In the genomic region with DNA sequence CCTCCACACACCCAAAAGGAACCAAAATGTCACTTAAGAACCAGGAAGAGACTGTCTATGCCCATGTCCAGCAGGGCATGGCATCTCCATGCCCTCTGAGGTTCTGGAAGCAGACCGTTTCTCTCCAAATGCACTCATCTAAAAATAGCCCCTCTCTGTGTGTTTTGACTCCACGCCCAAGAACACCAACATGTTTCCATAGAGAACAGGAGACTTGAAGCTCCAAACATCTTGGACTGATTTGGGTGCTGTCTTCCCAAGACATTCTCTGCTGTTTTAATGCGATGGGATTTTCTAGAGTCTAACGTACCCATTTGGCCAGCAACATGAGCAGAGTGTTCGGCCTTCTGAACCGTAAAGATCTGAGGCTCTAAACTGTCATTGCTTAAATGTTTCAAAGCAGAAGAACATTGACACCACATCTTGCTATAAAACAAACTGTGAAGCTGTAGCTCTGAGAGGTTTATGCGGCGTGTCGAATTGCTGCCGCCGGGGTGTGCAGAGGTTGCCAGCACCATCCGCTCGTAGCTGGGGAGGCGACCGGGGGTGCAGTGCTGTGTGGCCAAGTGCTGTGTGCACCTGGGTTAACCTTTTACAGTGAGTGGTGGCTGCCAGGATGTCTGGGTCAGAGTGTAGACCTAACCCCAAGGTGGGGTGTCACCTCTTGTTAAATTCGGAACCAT, we compare ENCODE assay signal across 17 mouse cellular contexts.
DNase-seq lines count a peak whose midpoint lies in the region; ATAC-seq and TF ChIP-seq lines count a peak whose summit lies in the region.
"Had no signal": no experiment of that assay in that cellular context is flagged by ENCODE, and none has a peak within 500 bp of the region (broad histone marks: within the 10 kb centered on the region; RNA-seq: fewer than 3 reads in every experiment).

No protein-coding gene starts in this region.

- no peak for TF ChIP-seq EP300 in heart, adult 2 months (IDR thresholded peaks at IDR 0.05; ENCODE audit: insufficient read depth, low read depth, low read length)

- no peak for TF ChIP-seq CTCF in heart, adult 2 months (IDR thresholded peaks at IDR 0.05)

- ATAC-seq in heart, embryonic 11.5 days (replicated peaks; ENCODE audit: insufficient number of reproducible peaks, low FRiP score, low TSS enrichment): no peak
- ATAC-seq in kidney, embryonic 15.5 days (replicated peaks; ENCODE audit: low FRiP score): peak; percentile 81
- ATAC-seq in forebrain, embryonic 13.5 days: no peak
- ATAC-seq: midbrain, embryonic 13.5 days had no signal

- H3K36me3 ChIP-seq in heart, adult 2 months (ENCODE audit: control insufficient read depth, insufficient read depth, low read length): no peaks in the 10 kb centered on the region
- H3K36me3 ChIP-seq in heart, embryonic 11.5 days (ENCODE audit: control insufficient read depth, insufficient read depth, low read length): no peaks in the 10 kb centered on the region
- no peaks in the 10 kb centered on the region for H3K36me3 ChIP-seq in kidney, embryonic 15.5 days
- no peaks in the 10 kb centered on the region for H3K36me3 ChIP-seq in limb, embryonic 10.5 days
- no peaks in the 10 kb centered on the region for H3K36me3 ChIP-seq in forebrain, embryonic 13.5 days (ENCODE audit: poor library complexity, severe bottlenecking)
- H3K36me3 ChIP-seq: hindbrain, embryonic 10.5 days; limb, embryonic 12.5 days; liver, embryonic 13.5 days; midbrain, embryonic 13.5 days had no signal

- no peak for DNase-seq in heart, adult 2 months
- DNase-seq in kidney, adult 11 months: peak; percentile 67
- no peak for DNase-seq in limb, embryonic 10.5 days (ENCODE audit: low spot score)
- DNase-seq in adrenal gland, postnatal 4 days (ENCODE audit: low spot score in 2 of 2): no peak
- DNase-seq: adrenal gland, postnatal 25 days; cerebellum, postnatal 25 days; gastrocnemius, postnatal 10 days; liver, embryonic 13.5 days; retina, postnatal 1 day had no signal

- H3K4me2 ChIP-seq in heart, embryonic 11.5 days: no peak overlapping the region
- H3K4me2 ChIP-seq in kidney, embryonic 15.5 days: peak overlapping the region; percentile 14; the same call in 1 of the 2 replicates
- H3K4me2 ChIP-seq in forebrain, embryonic 13.5 days: no peak overlapping the region
- H3K4me2 ChIP-seq: limb, embryonic 12.5 days; liver, embryonic 13.5 days; midbrain, embryonic 13.5 days had no signal

- H3K27ac ChIP-seq in heart, adult 2 months: peak overlapping the region; percentile 36
- no peak overlapping the region for H3K27ac ChIP-seq in heart, embryonic 11.5 days (ENCODE audit: low read depth, low read length)
- H3K27ac ChIP-seq in kidney, embryonic 15.5 days: peak overlapping the region; percentile 55
- peak overlapping the region; percentile 80 for H3K27ac ChIP-seq in limb, embryonic 10.5 days
- H3K27ac ChIP-seq in forebrain, embryonic 13.5 days: no peak overlapping the region
- H3K27ac ChIP-seq: hindbrain, embryonic 10.5 days; layer of hippocampus, adult 2 months; limb, embryonic 12.5 days; liver, embryonic 13.5 days; midbrain, embryonic 13.5 days had no signal

- H3K4me1 ChIP-seq in heart, adult 2 months (ENCODE audit: control insufficient read depth, insufficient read depth, low read length): peaks cover 4% of the 10 kb centered on the region; the same call in 1 of the 2 replicates
- no peaks in the 10 kb centered on the region for H3K4me1 ChIP-seq in heart, embryonic 11.5 days (ENCODE audit: control insufficient read depth, insufficient read depth, low read length)
- peaks cover 35% of the 10 kb centered on the region for H3K4me1 ChIP-seq in kidney, embryonic 15.5 days
- peaks cover 92% of the 10 kb centered on the region for H3K4me1 ChIP-seq in limb, embryonic 10.5 days
- no peaks in the 10 kb centered on the region for H3K4me1 ChIP-seq in forebrain, embryonic 13.5 days
- H3K4me1 ChIP-seq: liver, embryonic 13.5 days had no signal

- intact Hi-C loops in heart, adult 2 months (cut with DNase I): no loop called here

- WGBS in heart, adult 2 months: 73% methylated on average over 16 of the region's 16 CpGs
- WGBS in heart, embryonic 11.5 days (ENCODE audit: insufficient replicate concordance): 81% methylated on average over 16 of the region's 16 CpGs
- 16% methylated on average over 16 of the region's 16 CpGs for WGBS in kidney, embryonic 15.5 days
- 75% methylated on average over 16 of the region's 16 CpGs for WGBS in limb, embryonic 10.5 days
- WGBS in forebrain, embryonic 13.5 days: 90% methylated on average over 16 of the region's 16 CpGs

- no peaks in the 10 kb centered on the region for H3K79me2 ChIP-seq in heart, adult 2 months (replicated peaks; ENCODE audit: control insufficient read depth, insufficient read depth, low read length)

- no peaks in the 10 kb centered on the region for H3K27me3 ChIP-seq in heart, adult 2 months (ENCODE audit: control insufficient read depth, insufficient read depth, low read length)
- H3K27me3 ChIP-seq in heart, embryonic 11.5 days (ENCODE audit: control insufficient read depth, insufficient read depth, low read length): peaks cover 21% of the 10 kb centered on the region
- H3K27me3 ChIP-seq in kidney, embryonic 15.5 days: peaks cover 80% of the 10 kb centered on the region
- no peaks in the 10 kb centered on the region for H3K27me3 ChIP-seq in limb, embryonic 10.5 days (ENCODE audit: low read depth, poor library complexity, severe bottlenecking)
- H3K27me3 ChIP-seq in forebrain, embryonic 13.5 days: peaks cover 7% of the 10 kb centered on the region; the same call in 1 of the 2 replicates
- H3K27me3 ChIP-seq: liver, embryonic 13.5 days had no signal

- no peak overlapping the region for H3K9ac ChIP-seq in heart, adult 2 months (ENCODE audit: low read depth, low read length)
- no peak overlapping the region for H3K9ac ChIP-seq in heart, embryonic 11.5 days (ENCODE audit: low read depth, low read length)
- no peak overlapping the region for H3K9ac ChIP-seq in kidney, embryonic 15.5 days
- H3K9ac ChIP-seq in forebrain, embryonic 13.5 days: no peak overlapping the region
- H3K9ac ChIP-seq: limb, embryonic 12.5 days; liver, embryonic 13.5 days; midbrain, embryonic 13.5 days had no signal

- no peaks in the 10 kb centered on the region for H3K9me3 ChIP-seq in heart, embryonic 11.5 days (replicated peaks; ENCODE audit: control insufficient read depth, low read length)
- no peaks in the 10 kb centered on the region for H3K9me3 ChIP-seq in kidney, embryonic 15.5 days (replicated peaks)
- H3K9me3 ChIP-seq in limb, embryonic 10.5 days (replicated peaks): no peaks in the 10 kb centered on the region
- H3K9me3 ChIP-seq in forebrain, embryonic 13.5 days (replicated peaks): no peaks in the 10 kb centered on the region
- H3K9me3 ChIP-seq: hindbrain, embryonic 10.5 days; limb, embryonic 12.5 days; liver, embryonic 13.5 days; midbrain, embryonic 13.5 days had no signal

- TF ChIP-seq POLR2A in heart, adult 2 months (IDR thresholded peaks at IDR 0.05; ENCODE audit: insufficient read depth, low read depth, low read length): no peak

- no peak overlapping the region for H3K4me3 ChIP-seq in heart, adult 2 months
- H3K4me3 ChIP-seq in heart, embryonic 11.5 days (ENCODE audit: low read depth, low read length): no peak overlapping the region
- H3K4me3 ChIP-seq in kidney, embryonic 15.5 days (replicated peaks): no peak overlapping the region
- H3K4me3 ChIP-seq in limb, embryonic 10.5 days: no peak overlapping the region
- H3K4me3 ChIP-seq in forebrain, embryonic 13.5 days: no peak overlapping the region
- H3K4me3 ChIP-seq: hindbrain, embryonic 10.5 days; layer of hippocampus, adult 2 months; limb, embryonic 12.5 days; liver, embryonic 13.5 days; midbrain, embryonic 13.5 days; myocyte had no signal

Comparison
In these comparisons a context has a peak if more than half of its experiments do, and no peak if none do; other contexts are left out.
1. H3K27ac ChIP-seq: peak in heart, adult 2 months (single experiment), kidney, embryonic 15.5 days (single experiment) and limb, embryonic 10.5 days (single experiment); none in heart, embryonic 11.5 days (single experiment) and forebrain, embryonic 13.5 days (single experiment).